Mouse (Mus musculus) MEL (cell line): ENCODE results near the gene Drg1. TPM values are rescaled to one million over a fixed set of nuclear protein-coding genes. Genes with fewer than 3 reads are reported as not detected.

Source experiments
- polyA plus RNA-seq, 2 experiments: library from polyadenylated mRNA; stranded (reverse) in 1 of 2; unstranded in 1 of 2; fragments of >175 nt in 1 of 2; fragments of >200 nt in 1 of 2; gene quantifications; 2 replicates each; pipeline versions ENCODE4 v1.2.1 to v1.2.4; 2012; ENCODE audit warnings: low replicate concordance in 2 of 2, low read depth in 1 of 2; ENCODE audit not compliant: insufficient read length in 2 of 2, insufficient read depth in 1 of 2, missing spikeins in 1 of 2
- total RNA-seq: library from RNA; depleted of rRNA; stranded (reverse); fragments of 300-350 nt; gene quantifications from 2 replicates; pipeline ENCODE4 v1.2.3, GENCODE M21; 2012; rRNA removed

Gene Drg1
- total and polyA plus RNA-seq, 3 experiments = 161 to 1,664 (median 212) TPM

Other genes starting within 250 kb of the Drg1 start
- gene Sfi1, start 73.0 kb downstream of the Drg1 start, total RNA-seq = 49.8 and 50.8 TPM in 2 replicates
- gene Sfi1, start 73.0 kb downstream of the Drg1 start, polyA plus RNA-seq = 100 to 1,000 TPM in 1 of 2 experiments, 10 to 100 TPM in 1; 83.6 to 180 TPM
- 42.8 and 59.6 TPM in 2 replicates for gene Eif4enif1, start 64.0 kb downstream of the Drg1 start, total RNA-seq
- gene Eif4enif1, start 64.0 kb downstream of the Drg1 start, polyA plus RNA-seq = 100 to 1,000 TPM; 103 to 235 TPM
- 52.0 and 63.1 TPM in 2 replicates for gene Patz1, start 22.5 kb upstream of the Drg1 start, total RNA-seq
- gene Patz1, start 22.5 kb upstream of the Drg1 start, polyA plus RNA-seq = 10 to 100 TPM in 1 of 2 experiments, not detected in 1; 63.5 TPM
- 0.88 and 1.7 TPM in 2 replicates for gene Pik3ip1, start 64.0 kb upstream of the Drg1 start, total RNA-seq
- gene Pik3ip1, start 64.0 kb upstream of the Drg1 start, polyA plus RNA-seq = 1 to 10 TPM in 1 of 2 experiments, not detected in 1; 2.7 TPM
- gene Limk2, start 142.8 kb upstream of the Drg1 start, total RNA-seq = 19.6 and 21.9 TPM in 2 replicates
- 10 to 100 TPM in 1 of 2 experiments, not detected in 1; 29.1 TPM for gene Limk2, start 142.8 kb upstream of the Drg1 start, polyA plus RNA-seq
- gene Rnf185, start 185.9 kb upstream of the Drg1 start, total RNA-seq = 9.5 and 9.9 TPM in 2 replicates
- 10 to 100 TPM in 1 of 2 experiments, not detected in 1; 13.8 TPM for gene Rnf185, start 185.9 kb upstream of the Drg1 start, polyA plus RNA-seq
- 0.15 and 0.29 TPM in 2 replicates for gene Pla2g3, start 221.9 kb upstream of the Drg1 start, total RNA-seq
- under 1 TPM in 1 of 2 experiments, not detected in 1; 0.39 TPM for gene Pla2g3, start 221.9 kb upstream of the Drg1 start, polyA plus RNA-seq
- gene Inpp5j, start 238.4 kb upstream of the Drg1 start, total RNA-seq = 0.23 TPM in 2 replicates
- 1 to 10 TPM in 1 of 2 experiments, not detected in 1; 2.9 TPM for gene Inpp5j, start 238.4 kb upstream of the Drg1 start, polyA plus RNA-seq
- 28.7 and 29.5 TPM in 2 replicates for gene Selenom, start 248.3 kb upstream of the Drg1 start, total RNA-seq
- gene Selenom, start 248.3 kb upstream of the Drg1 start, polyA plus RNA-seq = 10 to 100 TPM in 1 of 2 experiments, not detected in 1; 35.4 TPM